Mouse (Mus musculus) liver, adult 2 months (tissue): Measurements from ENCODE around the gene Gpnmb. TPM values are rescaled to one million over a fixed set of nuclear protein-coding genes. Genes with fewer than 3 reads are reported as not detected.

Experiments
- DNase-seq: peaks from one replicate; pipeline ENCODE4 v3.0.0-alpha.2; 2011; ENCODE audit warnings: low read depth, low spot score; ENCODE audit errors: extremely low read depth
- H3K27ac ChIP-seq: fragments of 200-500 bp; replicated peaks from 2 replicates; pipeline ENCODE4 v1.5.1; 2012; ENCODE audit warnings: low read depth, mild to moderate bottlenecking, control low read depth, inconsistent platforms, low read length; ENCODE audit not compliant: insufficient read depth
- H3K27me3 ChIP-seq: fragments of 200-500 bp; 2 replicates; pipeline ENCODE4 v1.6.1; 2012; ENCODE audit warnings: mild to moderate bottlenecking, moderate library complexity, low read length, inconsistent platforms; ENCODE audit not compliant: control insufficient read depth, insufficient read depth
- H3K36me3 ChIP-seq: fragments of 200-500 bp; 2 replicates; pipeline ENCODE4 v1.6.1; 2012; ENCODE audit warnings: low read length, inconsistent platforms; ENCODE audit not compliant: control insufficient read depth, insufficient read depth
- H3K4me1 ChIP-seq: fragments of 200-500 bp; 2 replicates; pipeline ENCODE4 v1.6.1; 2011; ENCODE audit warnings: low read length; ENCODE audit not compliant: control insufficient read depth, insufficient read depth
- H3K4me3 ChIP-seq: fragments of 200-500 bp; 2 replicates; pipeline ENCODE4 v1.5.1; 2011; ENCODE audit warnings: low read depth, mild to moderate bottlenecking, control low read depth, low read length, moderate library complexity; ENCODE audit not compliant: insufficient read depth
- H3K79me2 ChIP-seq: fragments of 200-500 bp; 2 replicates; pipeline ENCODE4 v1.6.1; 2012; ENCODE audit warnings: inconsistent platforms, mild to moderate bottlenecking, low read length, moderate library complexity; ENCODE audit not compliant: control insufficient read depth, insufficient read depth
- H3K9ac ChIP-seq: fragments of 200-500 bp; 2 replicates; pipeline ENCODE4 v1.6.1; 2012; ENCODE audit warnings: low read depth, mild to moderate bottlenecking, control low read depth, inconsistent platforms, low read length
- CTCF ChIP-seq: fragments of 200-500 bp; IDR thresholded peaks from 2 replicates; pipeline ENCODE4 v1.5.1; 2011; ENCODE audit warnings: low read depth, low read length, control low read depth
- POLR2A ChIP-seq: fragments of 200-500 bp; IDR thresholded peaks from 2 replicates; pipeline ENCODE4 v1.6.1; 2011; ENCODE audit warnings: low read length, control low read depth; ENCODE audit not compliant: insufficient read depth; ENCODE audit errors: extremely low read depth
- WGBS: fragments of 180-500 bp; shearing (Covaris S2); methylation state at CpG from one replicate; pipeline ENCODE4 v1.1.7; 2018; 5-methylcytosine and 5-hydroxymethylcytosine counted together
- polyA plus RNA-seq: library from polyadenylated mRNA; depleted of rRNA; stranded (reverse); fragments of >200 nt; gene quantifications from 2 replicates; pipeline ENCODE4 v1.2.3, GENCODE M21; 2012; rRNA removed
- total RNA-seq: library from RNA; depleted of rRNA; stranded (reverse); fragments of >200 nt; gene quantifications from 2 replicates; pipeline ENCODE4 v1.2.3, GENCODE M21; 2014; rRNA removed

The Gpnmb gene
- total RNA-seq (under 0.01 and 0.07 TPM in 2 replicates), polyA plus RNA-seq (0.20 and 0.36 TPM in 2 replicates)

DNA sequence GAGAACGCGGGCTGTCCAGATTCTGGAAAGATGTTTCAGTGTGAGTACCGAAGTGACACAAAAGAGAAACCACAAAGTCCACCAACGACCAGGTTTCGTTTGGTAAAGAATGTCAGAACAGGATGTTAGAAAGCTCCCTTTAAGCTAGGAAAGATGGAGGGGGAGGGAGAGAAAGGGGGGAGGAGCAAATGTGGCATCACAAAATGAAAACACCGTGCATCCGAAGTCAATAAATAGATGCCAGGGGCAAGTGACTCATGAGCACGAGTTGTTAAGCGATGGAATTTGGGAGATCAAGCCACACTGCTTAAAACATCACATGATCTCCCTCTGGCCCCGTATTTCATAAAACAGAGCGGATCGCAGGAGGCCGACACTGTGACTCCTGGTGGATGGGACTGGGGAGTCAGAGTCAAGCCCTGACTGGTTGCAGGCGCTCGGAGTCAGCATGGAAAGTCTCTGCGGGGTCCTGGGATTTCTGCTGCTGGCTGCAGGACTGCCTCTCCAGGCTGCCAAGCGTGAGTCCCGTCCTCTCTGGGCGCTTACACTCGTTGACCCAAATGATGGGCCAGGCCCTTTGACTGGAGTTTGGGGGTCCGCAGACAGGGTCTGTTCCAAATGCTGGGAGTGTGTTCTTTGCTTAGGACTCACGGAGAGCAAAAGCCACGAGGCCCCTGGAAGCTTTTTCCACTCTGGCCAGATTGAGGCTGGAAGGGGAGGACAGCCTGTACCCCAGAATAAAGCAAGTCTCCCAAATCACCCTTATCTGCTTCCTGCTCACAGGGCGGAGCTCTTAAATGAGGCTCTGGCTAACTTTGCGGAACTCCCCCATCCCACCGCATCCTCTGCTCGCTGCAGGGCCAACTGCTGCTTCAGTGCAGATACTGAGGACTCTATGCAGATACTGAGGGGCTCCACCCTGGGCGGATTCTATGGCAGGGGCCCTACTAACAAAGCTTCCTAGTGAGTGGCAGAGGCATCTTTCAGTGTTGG, at the start of gene Gpnmb:
Gene Gpnmb (plus strand): TSS at position 272 of the 993 bp plus-strand sequence.
- no peak within 1 kb of the TSS for H3K27ac ChIP-seq
- peaks cover 2% of the 10 kb centered on the region for H3K4me1 ChIP-seq
- no peaks in the 10 kb centered on the region for H3K27me3 ChIP-seq
- no peak within 1 kb of the TSS for H3K4me3 ChIP-seq
- 47% methylated on average over 28 of the region's 28 CpGs for WGBS
- no peak for DNase-seq
- no peaks in the 10 kb centered on the region for H3K36me3 ChIP-seq
- H3K9ac ChIP-seq, result no peak within 1 kb of the TSS
- TF ChIP-seq CTCF (no peak), POLR2A (no peak)
- no peaks in the 10 kb centered on the region for H3K79me2 ChIP-seq

DNA sequence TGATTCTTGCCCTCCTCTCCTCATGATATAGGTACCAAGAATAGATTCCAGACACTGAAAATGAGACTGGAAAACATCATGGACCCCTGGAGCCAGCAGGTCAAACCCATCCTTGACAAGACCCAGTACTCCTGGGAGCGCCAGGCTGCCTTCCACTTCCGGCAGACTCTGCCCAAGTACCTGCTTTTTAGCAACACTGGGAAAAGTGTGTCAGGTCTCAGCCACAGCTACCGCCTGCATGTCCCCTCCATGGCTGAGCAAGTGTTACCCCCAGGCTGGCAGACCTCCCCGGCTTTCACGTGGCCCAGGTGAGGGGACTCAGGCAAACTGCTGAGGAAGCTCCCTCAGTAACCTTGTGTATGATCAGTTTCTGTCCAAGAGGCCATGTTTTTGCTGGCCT, 46.4 kb upstream of the Gpnmb start:
- DNase-seq, result no peak
- H3K36me3 ChIP-seq, result no peaks in the 10 kb centered on the region
- no peak for TF ChIP-seq CTCF
- no peak for TF ChIP-seq POLR2A

DNA sequence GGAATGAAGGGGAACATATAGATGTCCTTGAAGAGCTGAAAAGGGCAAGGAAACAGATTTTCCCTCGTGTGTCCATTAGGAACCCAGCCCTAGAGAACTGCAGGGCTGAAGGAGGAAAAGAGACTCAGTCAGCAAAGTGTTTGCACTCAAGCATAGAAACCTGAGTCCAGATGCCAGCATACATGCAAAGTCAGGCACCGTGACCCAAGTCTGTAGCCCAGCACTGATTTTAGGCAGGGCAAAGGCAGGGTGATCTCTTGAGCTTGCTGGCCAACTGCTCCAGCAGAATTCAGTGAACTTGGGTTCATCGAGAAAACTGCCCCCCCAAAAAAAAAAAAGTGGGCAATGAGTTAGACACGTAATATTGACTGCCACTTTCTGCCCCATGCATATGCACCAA, 44.4 kb upstream of the Gpnmb start:
- WGBS, result 80% methylated on average over 4 of the region's 4 CpGs
- Histone ChIP-seq H3K27ac (no peak overlapping the region), H3K79me2 (no peaks in the 10 kb centered on the region), H3K36me3 (no peaks in the 10 kb centered on the region), H3K4me1 (no peaks in the 10 kb centered on the region), H3K4me3 (no peak overlapping the region), H3K27me3 (no peaks in the 10 kb centered on the region), H3K9ac (no peak overlapping the region)
- DNase-seq, result no peak
- TF ChIP-seq POLR2A (no peak), CTCF (no peak)

More for the DNA sequence above, 46.4 kb upstream of the Gpnmb start:
- Histone ChIP-seq H3K4me3 (no peak overlapping the region), H3K79me2 (no peaks in the 10 kb centered on the region), H3K4me1 (no peaks in the 10 kb centered on the region), H3K27ac (no peak overlapping the region), H3K9ac (no peak overlapping the region), H3K27me3 (no peaks in the 10 kb centered on the region)
- 97% methylated on average over 5 of the region's 5 CpGs for WGBS

DNA sequence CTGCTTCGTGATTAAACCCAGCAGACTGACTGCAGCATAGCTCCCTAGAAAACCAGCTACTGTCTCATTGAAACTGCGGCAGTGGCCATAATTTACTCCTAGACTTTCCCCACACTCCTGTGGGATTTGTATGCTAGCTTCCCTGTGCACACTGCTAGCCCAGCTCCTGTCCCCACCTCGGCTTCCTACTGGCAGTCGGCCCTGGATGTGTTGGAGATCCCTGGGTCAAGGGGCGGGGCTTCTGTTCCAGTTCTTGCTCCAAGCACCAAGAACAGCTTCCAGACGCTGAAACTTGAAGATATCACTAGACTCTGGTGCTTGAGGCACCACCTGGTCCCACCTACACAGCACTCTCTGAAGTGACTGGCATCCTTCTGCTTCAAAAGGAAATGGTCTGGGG, 38.2 kb upstream of the Gpnmb start:
- Histone ChIP-seq H3K9ac (no peak overlapping the region), H3K27me3 (no peaks in the 10 kb centered on the region), H3K4me3 (no peak overlapping the region), H3K36me3 (no peaks in the 10 kb centered on the region), H3K4me1 (no peaks in the 10 kb centered on the region), H3K79me2 (no peaks in the 10 kb centered on the region), H3K27ac (no peak overlapping the region)
- 71% methylated on average over 6 of the region's 6 CpGs for WGBS
- TF ChIP-seq POLR2A, result no peak
- no peak for TF ChIP-seq CTCF
- DNase-seq, result no peak

DNA sequence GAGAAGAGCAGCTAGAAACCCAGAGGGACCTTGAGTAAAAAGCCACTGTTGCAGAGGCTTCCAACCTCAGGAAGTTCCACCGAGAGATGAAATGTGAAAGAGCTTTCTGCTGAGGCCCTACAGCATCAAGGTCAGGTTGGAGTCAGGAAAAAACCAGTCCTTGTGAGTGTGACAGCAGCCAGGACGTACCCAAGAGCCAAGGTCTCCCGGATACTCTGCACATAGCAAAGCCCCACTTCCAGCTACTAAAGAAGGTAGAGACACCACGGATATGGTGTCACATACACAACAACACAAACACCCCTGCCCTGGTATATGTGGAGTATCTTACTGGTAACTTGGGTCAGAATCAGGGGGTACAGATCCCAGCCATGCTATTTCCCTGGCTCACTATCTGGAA, 37.5 kb upstream of the Gpnmb start:
- H3K9ac ChIP-seq, result no peak overlapping the region
- 87% methylated on average over 4 of the region's 4 CpGs for WGBS
- no peaks in the 10 kb centered on the region for H3K36me3 ChIP-seq
- no peak for DNase-seq
- H3K27me3 ChIP-seq, result no peaks in the 10 kb centered on the region
- no peak overlapping the region for H3K4me3 ChIP-seq
- no peaks in the 10 kb centered on the region for H3K79me2 ChIP-seq
- no peaks in the 10 kb centered on the region for H3K4me1 ChIP-seq
- TF ChIP-seq POLR2A (no peak), CTCF (no peak)
- H3K27ac ChIP-seq, result no peak overlapping the region

DNA sequence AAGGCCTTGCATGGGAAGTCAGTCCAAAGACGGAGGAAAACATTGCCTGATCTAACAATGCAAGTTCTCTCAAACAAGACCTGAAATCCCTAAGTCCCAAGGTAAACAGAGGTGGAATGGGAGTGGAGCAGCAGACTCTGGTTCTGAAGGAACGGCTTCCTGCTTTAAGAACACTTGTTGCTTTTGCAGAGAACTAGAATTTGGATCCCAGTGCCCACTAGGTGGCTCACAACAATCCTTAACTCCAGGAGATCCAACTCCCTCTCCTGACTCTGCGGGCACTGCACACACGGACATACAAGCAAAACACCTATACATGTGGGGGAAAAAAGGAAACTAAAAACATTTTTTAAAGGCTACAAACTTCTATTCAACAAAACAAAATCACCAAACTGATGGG, 33.0 kb upstream of the Gpnmb start:
- 38% methylated on average over 4 of the region's 4 CpGs for WGBS
- Histone ChIP-seq H3K9ac (no peak overlapping the region), H3K36me3 (no peaks in the 10 kb centered on the region), H3K27ac (no peak overlapping the region), H3K4me3 (no peak overlapping the region), H3K27me3 (no peaks in the 10 kb centered on the region), H3K4me1 (peaks cover 3% of the 10 kb centered on the region), H3K79me2 (no peaks in the 10 kb centered on the region)
- no peak for TF ChIP-seq POLR2A
- TF ChIP-seq CTCF, result no peak
- no peak for DNase-seq
